Mouse (Mus musculus): ENCODE measurements around the gene Usp8.

- no peak for TF ChIP-seq POLR2A (IDR thresholded peaks at IDR 0.05; ENCODE audit: low read depth, low read length)
- TF ChIP-seq CTCF (conservative IDR thresholded peaks at IDR 0.05; ENCODE audit: insufficient read depth, insufficient read length, low read depth, low read length): 0 out of 2 replicates have a peak, but pooled peaks have one; percentile 14
Measured at GRCm38 (mm10) chr2:126663481-126663880, 43.6 kb upstream of the Usp8 start.

Data from kidney, adult 2 months (tissue).